Mouse (Mus musculus): ENCODE measurements around the gene Iqcc. TPM values are rescaled to one million over a fixed set of nuclear protein-coding genes. Genes with fewer than 3 reads are reported as not detected.

Iqcc gene
- total RNA-seq (2021) (10 to 100 TPM; 28.2 to 32.0 TPM), polyA plus RNA-seq (2012; rRNA removed) (56.0 and 63.9 TPM in 2 replicates)
- long read RNA-seq, transcript Iqcc-202 (3 exons, 491 nt): major isoform, 5 of 13 reads
- long read RNA-seq, partial matches to known transcripts: 0 of 13 reads
- long read RNA-seq, other reads (novel, unspliced or antisense): 3 of 13 reads

GRCm38 (mm10) chr4:129618786-129619691 lies at the start of gene Iqcc:
Gene Iqcc (minus strand): TSS chr4:129619099.
- peak; percentile 98 for DNase-seq

- no peak for DNase-seq
Observed at GRCm38 (mm10) chr4:129662255-129662813, 43.4 kb upstream of the Iqcc start.

- no peak for DNase-seq
Observed at GRCm38 (mm10) chr4:129661584-129661983, 42.7 kb upstream of the Iqcc start.

GRCm38 (mm10) chr4:129654770-129655169 lies 35.9 kb upstream of the Iqcc start:
- no peak for DNase-seq

DNA sequence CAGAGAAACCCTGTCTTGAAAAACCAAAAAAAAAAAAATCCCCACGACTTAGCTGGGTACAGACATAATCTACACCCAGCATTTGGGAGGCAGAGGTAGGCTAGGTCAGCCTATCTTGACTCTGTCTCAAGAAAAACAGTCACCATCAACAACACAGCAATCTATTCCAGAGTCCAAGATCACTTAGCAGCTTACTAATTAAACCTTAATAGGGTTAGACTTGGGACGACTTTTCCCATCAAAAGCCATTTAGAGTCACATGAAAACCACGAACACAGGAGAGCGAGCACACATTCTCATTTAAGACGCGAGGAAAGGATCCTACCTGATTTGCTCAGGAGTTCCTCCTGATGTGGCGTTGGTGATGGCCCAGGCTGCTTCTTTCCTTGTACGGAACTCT lies 31.5 kb upstream of the Iqcc start:
- no peak for DNase-seq

DNA sequence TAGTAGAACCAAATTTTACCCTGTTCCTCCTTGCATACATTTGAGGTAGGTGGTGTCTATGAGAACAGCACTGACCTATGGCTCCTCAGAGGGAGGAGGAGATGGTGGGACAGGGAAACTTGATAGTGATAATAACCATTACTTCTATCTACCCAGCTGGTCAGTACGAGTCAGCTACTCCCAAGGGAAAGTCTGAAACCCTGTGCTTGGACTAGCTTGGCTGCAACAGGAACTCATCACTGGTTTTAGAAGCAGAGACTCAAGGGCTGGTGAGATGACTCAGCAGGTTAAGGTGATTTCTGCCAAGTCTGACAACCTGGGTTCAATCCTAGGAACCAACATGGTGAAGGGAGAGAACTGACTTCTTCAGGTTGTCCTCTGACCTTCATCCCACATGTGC lies 29.8 kb upstream of the Iqcc start:
- DNase-seq: no peak

DNA sequence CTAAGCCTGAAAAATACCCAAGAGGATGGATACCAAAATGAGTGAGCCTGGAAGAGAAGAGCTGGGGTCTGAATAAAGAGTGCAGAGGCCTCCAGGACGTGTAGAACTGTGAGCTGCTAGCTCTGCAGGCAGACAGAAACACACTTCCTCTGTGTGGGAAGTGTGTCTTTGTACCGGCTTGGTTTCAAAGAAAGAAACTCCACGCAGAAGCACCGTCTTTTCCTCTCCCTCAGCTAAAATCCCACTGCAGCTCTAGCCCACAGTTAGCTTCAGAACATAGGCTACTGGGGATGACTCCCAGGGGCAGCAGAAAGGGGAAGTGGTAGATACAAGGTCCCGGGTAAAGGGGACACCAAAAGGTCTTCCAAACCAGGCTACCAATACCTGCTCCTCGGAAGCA lies 26.3 kb upstream of the Iqcc start:
- no peak for DNase-seq

DNA sequence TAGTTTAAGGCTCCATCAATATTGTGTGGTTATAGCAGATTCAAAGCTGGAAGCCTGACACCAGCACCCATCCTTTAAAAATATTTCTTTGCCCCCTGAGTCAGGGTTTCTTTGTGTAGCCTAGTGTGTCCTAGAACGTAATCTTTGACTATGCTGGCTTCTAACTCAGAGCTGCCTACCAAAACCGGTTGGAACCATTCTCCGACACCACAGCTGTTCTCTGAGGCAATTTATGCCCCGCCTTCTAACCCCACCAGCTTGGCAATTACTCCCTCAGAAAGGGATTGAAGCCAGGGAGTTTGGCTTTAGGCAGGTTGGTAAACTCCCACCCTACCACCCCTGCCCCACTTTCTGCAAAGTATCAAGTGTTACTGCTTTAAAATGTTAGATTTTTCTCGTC lies 22.9 kb upstream of the Iqcc start:
- DNase-seq: peak; percentile 25

GRCm38 (mm10) chr4:129640638-129641467 lies 22.0 kb upstream of the Iqcc start, which contains the start of gene Txlna:
Gene Txlna (minus strand): TSS chr4:129641065.
- peak; percentile 97 for DNase-seq

GRCm38 (mm10) chr4:129640101-129640637 lies 21.3 kb upstream of the Iqcc start:
- DNase-seq: peak; percentile 69

DNA sequence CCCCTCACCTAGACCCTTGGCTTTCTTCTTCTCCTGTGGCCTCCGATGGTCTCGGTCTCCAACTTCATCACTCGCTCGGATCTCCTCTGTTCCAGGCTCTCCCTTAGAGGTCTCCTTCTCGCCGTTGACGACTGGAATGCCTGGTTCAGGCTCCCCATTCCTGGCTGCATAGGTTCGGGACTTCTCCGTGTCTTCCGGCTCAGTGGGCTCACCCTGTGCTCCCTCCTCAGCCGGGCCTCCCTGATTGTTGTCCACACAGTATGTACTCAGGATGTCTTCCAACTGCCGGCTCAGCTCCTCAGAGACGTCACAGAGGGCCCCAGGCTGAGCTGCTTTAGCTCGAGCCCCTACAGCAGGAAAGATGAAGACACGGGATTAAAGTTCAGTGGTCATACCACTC lies 20.3 kb upstream of the Iqcc start:
- DNase-seq: no peak

DNA sequence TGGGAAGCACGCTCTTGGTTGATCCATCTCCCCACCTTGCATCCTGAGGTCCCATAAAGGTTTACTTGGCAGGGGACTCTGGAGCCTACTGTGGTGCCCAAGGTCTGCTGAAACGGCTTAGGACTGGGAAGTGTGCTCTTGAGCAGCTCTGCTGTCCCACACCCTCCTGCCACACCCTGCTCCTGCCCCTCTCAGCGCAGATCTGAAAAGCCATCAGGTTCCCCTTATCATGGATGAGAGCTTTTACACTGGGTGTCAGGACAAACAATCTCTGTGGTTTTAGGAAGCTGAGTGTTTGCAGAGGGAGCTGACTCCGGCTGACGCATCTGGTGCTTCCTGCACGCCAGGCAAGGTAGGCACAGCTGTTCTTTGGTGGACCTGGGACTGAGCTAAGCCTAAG lies 15.0 kb upstream of the Iqcc start:
- DNase-seq: no peak

GRCm38 (mm10) chr4:129631867-129632266 lies 13.0 kb upstream of the Iqcc start:
- DNase-seq: no peak

GRCm38 (mm10) chr4:129630944-129631343 lies 12.0 kb upstream of the Iqcc start:
- peak; percentile 67 for DNase-seq

- no peak for DNase-seq
Observed at GRCm38 (mm10) chr4:129626035-129626434, 7.1 kb upstream of the Iqcc start.

GRCm38 (mm10) chr4:129625496-129625895 lies 6.6 kb upstream of the Iqcc start:
- DNase-seq: no peak

GRCm38 (mm10) chr4:129625029-129625370 lies 6.1 kb upstream of the Iqcc start:
- peak; percentile 64 for DNase-seq

DNA sequence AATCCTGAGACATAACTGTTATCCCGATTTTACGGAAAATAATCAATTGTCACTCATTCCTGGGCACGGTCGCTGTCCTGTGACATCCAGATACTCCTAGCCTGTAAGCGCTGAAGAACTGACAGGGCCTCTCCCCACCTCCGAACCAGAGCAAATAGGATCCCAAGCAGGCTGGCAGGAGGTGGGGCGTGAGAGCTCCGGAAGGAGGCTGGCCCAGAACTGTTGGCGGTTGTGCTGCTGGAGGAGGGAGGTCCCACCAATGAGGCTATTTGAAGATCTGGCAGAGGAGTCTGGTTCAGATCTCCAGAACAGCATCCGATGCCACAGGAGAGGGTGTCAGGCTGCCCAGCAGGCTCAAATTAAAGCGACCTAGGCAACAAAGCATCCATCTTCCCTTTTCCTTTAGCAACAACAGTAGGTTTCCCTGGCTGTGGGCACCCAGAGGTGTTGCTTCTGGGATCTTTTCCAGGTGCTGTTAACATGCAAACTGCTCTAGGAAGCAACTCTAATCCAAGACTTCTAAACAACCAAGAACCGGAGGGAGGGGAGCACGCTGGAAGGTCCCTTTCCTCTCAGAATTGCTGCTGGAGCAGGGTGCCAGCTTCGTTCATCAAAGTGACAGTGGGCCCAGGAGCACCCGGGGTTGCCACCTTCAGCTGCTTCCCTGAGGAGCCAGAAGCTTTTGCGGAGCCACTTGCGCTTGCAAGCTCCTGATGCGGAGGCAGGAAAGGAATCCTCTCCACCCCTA lies 5.6 kb upstream of the Iqcc start:
- DNase-seq: peak; percentile 93

DNA sequence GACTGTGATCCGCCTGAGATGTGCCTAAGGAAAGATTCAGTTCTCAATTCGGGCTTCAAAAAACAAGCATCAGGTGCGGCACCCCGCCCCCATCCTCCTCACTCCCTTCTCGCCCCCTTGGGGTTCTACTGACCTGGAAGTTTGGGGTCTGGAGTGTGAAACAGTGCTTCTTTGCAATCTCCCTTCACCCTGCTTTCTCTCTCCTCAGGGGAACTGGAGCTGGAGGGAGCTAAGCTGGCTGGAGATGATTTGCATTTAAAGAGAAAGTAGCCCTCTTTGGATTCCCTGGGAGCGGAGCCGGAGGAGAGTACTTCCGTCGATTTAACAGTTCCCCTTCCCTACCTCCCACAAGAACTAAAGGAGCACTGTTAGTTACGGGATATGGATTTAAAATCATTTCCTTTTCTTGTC lies 4.8 kb upstream of the Iqcc start, which contains the start of gene Ccdc28b:
Ccdc28b (minus strand) TSS at position 267 of the 411 bp plus-strand sequence.
- peak; percentile 78 for DNase-seq

- DNase-seq: no peak
Observed at GRCm38 (mm10) chr4:129622803-129623535, 4.1 kb upstream of the Iqcc start.

All from adrenal gland, adult 2 months (tissue).